Mouse (Mus musculus): ENCODE measurements around the gene Vasp.
A peak's percentile ranks its signal among the peaks of the same experiment; 100 is the strongest.

Vasp gene

GRCm38 (mm10) chr7:19271238-19272172 is at the start of gene Vasp:
TSS of gene Vasp (minus strand) at chr7:19271817.
- DNase-seq, result peak; percentile 87

- DNase-seq, result no peak
Observed at GRCm38 (mm10) chr7:19320637-19321036, 49.0 kb upstream of the Vasp start.

- DNase-seq, result peak; percentile 96
Observed at GRCm38 (mm10) chr7:19319906-19320305, 48.3 kb upstream of the Vasp start.

GRCm38 (mm10) chr7:19319458-19319857 is 47.8 kb upstream of the Vasp start:
- DNase-seq, result peak; percentile 36

GRCm38 (mm10) chr7:19318676-19319075 is 47.1 kb upstream of the Vasp start:
- no peak for DNase-seq

GRCm38 (mm10) chr7:19318201-19318600 is 46.6 kb upstream of the Vasp start:
- no peak for DNase-seq

GRCm38 (mm10) chr7:19316451-19317161 is 45.0 kb upstream of the Vasp start:
- no peak for DNase-seq

GRCm38 (mm10) chr7:19314033-19314432 is 42.4 kb upstream of the Vasp start:
- no peak for DNase-seq

- DNase-seq, result no peak
Observed at GRCm38 (mm10) chr7:19311991-19312390, 40.4 kb upstream of the Vasp start.

GRCm38 (mm10) chr7:19309884-19310641 is 38.4 kb upstream of the Vasp start, which contains the start of gene Fosb:
TSS of gene Fosb (minus strand) at chr7:19310051.
- peak; percentile 95 for DNase-seq

- peak; percentile 14 for DNase-seq
Observed at GRCm38 (mm10) chr7:19309278-19309883, 37.8 kb upstream of the Vasp start.

GRCm38 (mm10) chr7:19308454-19309277 is 37.0 kb upstream of the Vasp start:
- DNase-seq, result peak; percentile 98

GRCm38 (mm10) chr7:19307739-19308453 is 36.3 kb upstream of the Vasp start:
- peak; percentile 72 for DNase-seq

GRCm38 (mm10) chr7:19306819-19307738 is 35.5 kb upstream of the Vasp start:
- DNase-seq, result no peak

GRCm38 (mm10) chr7:19305796-19306765 is 34.5 kb upstream of the Vasp start:
- no peak for DNase-seq

GRCm38 (mm10) chr7:19305413-19305735 is 33.8 kb upstream of the Vasp start:
- no peak for DNase-seq

GRCm38 (mm10) chr7:19304501-19305412 is 33.1 kb upstream of the Vasp start:
- no peak for DNase-seq

- peak; percentile 59 for DNase-seq
Observed at GRCm38 (mm10) chr7:19303770-19304169, 32.2 kb upstream of the Vasp start.
